In the genomic region with DNA sequence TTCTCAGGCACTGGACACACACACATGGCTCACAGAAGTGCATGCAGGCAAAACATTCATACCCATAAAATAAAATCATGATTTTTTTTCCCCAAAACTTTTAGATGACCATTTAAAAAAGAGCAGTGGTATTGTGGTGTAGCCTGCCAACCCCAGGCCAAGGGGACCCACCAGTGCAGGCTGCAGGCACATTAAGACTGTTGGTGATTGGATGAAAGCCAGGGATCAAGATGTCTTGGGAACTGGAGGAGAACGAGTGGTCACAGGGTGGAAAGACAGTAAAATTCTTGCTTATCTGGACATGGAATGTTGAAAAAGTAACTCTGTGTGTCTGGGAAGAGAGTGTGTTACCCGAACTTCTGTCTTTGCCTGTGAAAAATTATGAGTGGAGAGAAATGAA, we compare ENCODE assay signal across 25 mouse cellular contexts. TPM values are rescaled to one million over a fixed set of nuclear protein-coding genes. Genes with fewer than 3 reads are reported as not detected.
DNase-seq lines count a peak whose midpoint lies in the region; ATAC-seq lines count a peak whose summit lies in the region.
"Had no signal": no experiment of that assay in that cellular context is flagged by ENCODE, and none has a peak within 500 bp of the region (broad histone marks: within the 10 kb centered on the region; RNA-seq: fewer than 3 reads in every experiment).

No protein-coding gene starts in this region.

- no peak overlapping the region for H3K9ac ChIP-seq in neural tube, embryonic 15.5 days (replicated peaks)
- H3K9ac ChIP-seq: embryonic facial prominence, embryonic 15.5 days; forebrain, embryonic 15.5 days; heart, embryonic 15.5 days had no signal

- no peaks in the 10 kb centered on the region for H3K36me3 ChIP-seq in neural tube, embryonic 15.5 days
- H3K36me3 ChIP-seq: embryonic facial prominence, embryonic 15.5 days; forebrain, embryonic 10.5 days; forebrain, embryonic 15.5 days; heart, embryonic 15.5 days; hindbrain, embryonic 10.5 days had no signal

- H3K9me3 ChIP-seq in neural tube, embryonic 15.5 days (replicated peaks), result no peaks in the 10 kb centered on the region
- H3K9me3 ChIP-seq: embryonic facial prominence, embryonic 15.5 days; forebrain, embryonic 10.5 days; forebrain, embryonic 15.5 days; heart, embryonic 15.5 days; hindbrain, embryonic 10.5 days had no signal

- H3K4me1 ChIP-seq in neural tube, embryonic 15.5 days, result no peaks in the 10 kb centered on the region
- H3K4me1 ChIP-seq: embryonic facial prominence, embryonic 15.5 days; forebrain, embryonic 10.5 days; forebrain, embryonic 15.5 days; heart, embryonic 15.5 days; hindbrain, embryonic 10.5 days had no signal

- no peaks in the 10 kb centered on the region for H3K27me3 ChIP-seq in neural tube, embryonic 15.5 days (replicated peaks)
- H3K27me3 ChIP-seq: embryonic facial prominence, embryonic 15.5 days; forebrain, embryonic 15.5 days; heart, embryonic 15.5 days had no signal

- WGBS in neural tube, embryonic 15.5 days, result 61% methylated on average over 2 of the region's 2 CpGs

- H3K27ac ChIP-seq in neural tube, embryonic 15.5 days (replicated peaks), result no peak overlapping the region
- H3K27ac ChIP-seq: embryonic facial prominence, embryonic 15.5 days; forebrain, embryonic 10.5 days; forebrain, embryonic 15.5 days; heart, adult 2 months; heart, embryonic 15.5 days; hindbrain, embryonic 10.5 days had no signal

- no peak for ATAC-seq in neural tube, embryonic 15.5 days (ENCODE audit: low FRiP score)
- ATAC-seq: forebrain, embryonic 15.5 days had no signal

- DNase-seq in kidney, adult 18-20 months, result peak; percentile 24
- DNase-seq in kidney, postnatal 4 days, result no peak
- peak; percentile 21 to 63 for DNase-seq in kidney, postnatal 25 days
- DNase-seq in kidney, postnatal 10 days, result no peak
- peak; percentile 4 for DNase-seq in neural tube, embryonic 10.5 days (ENCODE audit: extremely low spot score, low spot score)
- DNase-seq in frontal cortex, postnatal 36 days (ENCODE audit: low spot score in 2 of 2), result no peak
- DNase-seq: adrenal gland, postnatal 10 days; cerebellum, adult 11 months; cerebellum, adult 8-10 months; cerebellum, postnatal 14 days; embryo, embryonic 11 days; gastrocnemius, postnatal 10 days; heart, adult 2 months; heart, postnatal 14 days had no signal

- no peak overlapping the region for H3K4me3 ChIP-seq in neural tube, embryonic 15.5 days (replicated peaks)
- H3K4me3 ChIP-seq: embryonic facial prominence, embryonic 15.5 days; erythroblast, embryonic 14.5 days; forebrain, embryonic 10.5 days; forebrain, embryonic 15.5 days; heart, adult 2 months; heart, embryonic 15.5 days; hindbrain, embryonic 10.5 days had no signal

- H3K4me2 ChIP-seq in neural tube, embryonic 15.5 days, result no peak overlapping the region
- H3K4me2 ChIP-seq: embryonic facial prominence, embryonic 15.5 days; forebrain, embryonic 15.5 days; heart, embryonic 11.5 days; heart, embryonic 15.5 days had no signal

RNA-seq across cellular contexts. Expression of gene Gm9195, which starts 27.9 kb away (rescaled TPM):
- not detected in 2 replicates for polyA plus RNA-seq in neural tube, embryonic 15.5 days (2015; fragmentation: Nextera tagmentation; extraction: Ambion mirVana)
- polyA plus RNA-seq: brain, embryonic 14.5 days; C2C12; embryonic facial prominence, embryonic 11.5 days; embryonic facial prominence, embryonic 15.5 days; erythroblast, embryonic 14.5 days; forebrain, embryonic 10.5 days; forebrain, embryonic 15.5 days; heart, adult 2 months; heart, embryonic 11.5 days; heart, embryonic 15.5 days; hindbrain, embryonic 10.5 days had no signal

Comparison
In these comparisons a context has a peak if more than half of its experiments do, and no peak if none do; other contexts are left out.
1. DNase-seq: peak in kidney, adult 18-20 months (single experiment), kidney, postnatal 25 days (2 of 2) and neural tube, embryonic 10.5 days (single experiment); none in kidney, postnatal 4 days (0 of 2), kidney, postnatal 10 days (single experiment) and frontal cortex, postnatal 36 days (0 of 2).